Mouse (Mus musculus): ENCODE measurements around the gene Tnfrsf21.

GRCm38 (mm10) chr17:43024531-43024930 lies 8.2 kb downstream of the Tnfrsf21 start:
- TF ChIP-seq CTCF (IDR thresholded peaks at IDR 0.05; ENCODE audit: borderline replicate concordance, insufficient read depth, low read depth, low read length) (no peak), POLR2A (IDR thresholded peaks at IDR 0.05; ENCODE audit: borderline replicate concordance, insufficient read depth, low read length) (no peak)
